Mouse (Mus musculus) megakaryocyte-erythroid progenitor cell, adult 5-6 weeks (primary cell): Measurements from ENCODE around the gene Cacna1c. TPM values are rescaled to one million over a fixed set of nuclear protein-coding genes. Genes with fewer than 3 reads are reported as not detected.

ENCODE experiments used
- ATAC-seq: replicated peaks from 2 replicates; pipeline ENCODE4 v1.8.0; 2016; ENCODE audit warnings: mild to moderate bottlenecking, inconsistent platforms; ENCODE audit not compliant: severe bottlenecking, poor library complexity, low FRiP score, low TSS enrichment
- total RNA-seq, 2 experiments: library from RNA; stranded (forward) in 1 of 2; stranded (reverse) in 1 of 2; fragments of 200-1000, 215-1000 nt in 1 of 2; fragments of >200 nt in 1 of 2; fragmentation: Nextera tagmentation in 1 of 2; gene quantifications; 2 replicates each; pipeline ENCODE4 v1.2.3; 2014 to 2017

Cacna1c gene
- total RNA-seq, 2 experiments from 2014 or later, result 0.33 TPM; not detected in 1

DNA sequence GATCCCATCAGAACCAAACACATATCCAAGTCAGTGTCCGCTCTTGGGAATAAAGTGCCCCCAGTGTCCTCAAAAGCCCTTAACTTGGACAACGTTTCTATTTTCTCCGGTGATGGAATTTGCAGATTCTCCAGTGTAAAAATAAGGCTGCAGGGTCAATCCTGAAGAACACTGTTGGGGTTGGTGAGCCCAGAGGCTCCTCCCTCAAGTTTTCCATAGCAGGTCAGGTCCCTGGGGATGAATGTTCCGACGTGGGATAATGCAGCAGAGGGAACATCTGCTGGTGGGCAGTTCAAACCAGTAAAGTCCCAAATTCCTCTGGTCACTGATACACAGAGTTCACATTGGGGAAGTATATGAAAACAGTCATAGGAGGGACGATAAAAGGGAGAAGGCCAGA lies 203.8 kb downstream of the Cacna1c start:
- ATAC-seq, result no peak

- ATAC-seq, result no peak
These were observed 206.0 kb downstream of the Cacna1c start for GRCm38 (mm10) chr6:118989999-118990776.

DNA sequence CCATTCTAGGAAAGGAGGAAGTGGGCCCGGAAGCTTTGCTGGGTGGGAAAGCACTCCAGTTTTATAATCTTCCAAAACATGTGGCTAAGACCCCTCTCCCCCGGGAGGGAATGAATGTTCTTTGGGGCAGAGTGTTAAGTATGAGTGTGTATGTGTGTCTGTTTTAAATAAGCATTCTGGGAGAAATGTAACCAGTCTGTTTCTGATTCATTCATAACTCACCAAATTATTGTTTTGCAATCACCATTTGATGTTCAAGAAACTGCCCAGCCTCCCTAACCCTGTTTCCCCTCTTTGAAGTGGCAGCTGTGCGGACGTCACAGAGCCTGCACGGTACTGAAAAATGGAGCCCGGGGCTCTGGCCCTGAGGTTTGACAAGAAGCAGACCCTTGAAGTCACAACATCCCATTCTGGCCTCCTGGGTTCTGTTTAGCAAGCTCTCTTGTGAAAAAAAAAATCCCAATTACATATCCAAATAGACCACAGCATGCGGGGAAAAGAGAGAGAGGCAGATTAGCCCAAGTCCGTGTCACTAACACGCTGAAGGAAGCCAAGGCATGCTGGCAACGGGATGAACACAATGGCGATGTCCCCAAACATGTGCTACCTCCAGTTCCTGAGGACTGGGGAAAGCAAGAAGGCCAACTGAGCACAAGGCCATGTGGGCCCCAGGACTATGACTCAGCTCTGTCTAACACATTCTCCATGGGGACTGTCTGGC lies 211.9 kb downstream of the Cacna1c start:
- no peak for ATAC-seq

DNA sequence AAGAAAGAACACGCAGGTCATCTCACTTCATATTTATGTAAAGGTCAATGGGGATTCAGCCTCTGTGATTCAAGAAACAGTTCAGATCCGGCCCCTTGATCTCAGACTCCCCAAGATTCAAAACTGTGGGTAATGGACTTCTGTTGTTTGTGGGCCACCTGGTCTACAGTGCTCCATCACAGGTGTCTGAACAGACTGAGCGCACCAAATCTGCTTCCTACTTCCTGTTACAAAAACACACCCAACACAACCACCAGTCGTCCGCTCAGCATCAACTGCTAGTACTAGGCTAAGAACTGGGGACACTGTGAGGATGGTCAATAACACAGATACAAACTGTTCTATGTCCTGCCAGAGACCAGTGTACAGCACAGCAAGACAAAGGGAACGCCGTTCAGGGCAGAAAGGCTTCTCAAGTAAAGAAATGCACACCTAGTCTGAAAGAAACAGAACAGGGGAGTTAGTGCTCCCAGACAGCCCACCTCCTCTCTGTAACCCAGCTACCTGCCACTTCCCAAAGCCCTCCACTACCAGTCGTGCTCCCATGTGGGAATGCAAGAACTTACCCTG lies 212.7 kb downstream of the Cacna1c start:
- no peak for ATAC-seq

DNA sequence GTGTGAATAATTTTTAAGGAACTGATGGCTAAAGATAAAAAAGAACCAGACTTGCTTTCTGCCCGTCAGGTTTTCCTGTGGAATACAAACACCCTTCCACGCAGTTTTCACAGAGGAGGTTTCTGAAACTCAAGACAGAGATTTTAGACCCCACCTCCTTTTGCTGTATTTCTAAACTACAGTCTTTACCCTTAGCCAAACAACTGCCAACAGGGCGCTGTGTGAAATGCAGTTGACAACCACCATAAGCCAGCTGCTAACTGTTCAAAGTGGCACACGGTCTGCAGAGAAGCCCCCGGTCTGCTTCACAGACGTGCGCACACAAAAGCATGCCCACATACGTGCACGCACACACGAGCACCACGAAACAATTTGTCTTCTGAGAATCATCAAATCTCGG lies 216.0 kb downstream of the Cacna1c start:
- ATAC-seq, result no peak

DNA sequence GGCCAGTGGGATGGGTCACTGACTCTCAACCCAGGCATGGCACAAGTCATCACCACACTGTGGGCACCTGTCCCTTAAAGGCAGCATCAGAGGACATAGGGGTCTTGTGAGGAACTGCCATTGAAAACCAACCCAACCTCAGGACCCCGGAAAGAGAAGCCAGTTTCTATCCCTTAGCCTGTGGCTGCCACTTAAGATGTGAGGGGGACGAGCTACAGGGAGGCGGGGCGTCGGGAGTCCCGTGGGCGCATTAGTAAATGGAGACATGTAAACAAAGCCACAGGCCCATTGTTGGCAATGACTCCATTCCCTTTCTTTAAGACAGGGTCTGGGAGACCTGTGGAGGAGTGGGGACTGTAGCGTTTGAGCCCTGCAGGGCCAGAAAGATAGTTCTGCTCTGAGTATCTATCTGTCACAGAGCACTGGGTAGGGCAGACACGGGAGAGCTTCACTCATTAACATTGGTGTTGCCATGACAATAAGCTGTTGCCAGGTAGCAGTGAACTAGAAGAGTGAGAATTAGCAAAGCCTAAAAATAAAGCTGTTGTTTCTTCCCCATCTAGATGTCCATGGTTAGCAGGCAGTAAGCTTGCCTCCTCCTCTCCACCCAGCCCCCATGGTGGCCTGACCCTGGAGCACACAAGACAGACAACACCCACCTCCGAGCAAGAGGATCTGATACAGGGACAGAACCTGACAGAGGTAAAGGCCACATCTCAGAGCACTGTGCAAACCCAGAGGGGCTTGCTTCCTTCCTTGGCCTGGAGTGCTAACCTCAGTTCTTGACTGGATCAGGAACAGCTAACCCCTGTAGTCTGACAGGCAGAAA lies 218.6 kb downstream of the Cacna1c start:
- no peak for ATAC-seq

DNA sequence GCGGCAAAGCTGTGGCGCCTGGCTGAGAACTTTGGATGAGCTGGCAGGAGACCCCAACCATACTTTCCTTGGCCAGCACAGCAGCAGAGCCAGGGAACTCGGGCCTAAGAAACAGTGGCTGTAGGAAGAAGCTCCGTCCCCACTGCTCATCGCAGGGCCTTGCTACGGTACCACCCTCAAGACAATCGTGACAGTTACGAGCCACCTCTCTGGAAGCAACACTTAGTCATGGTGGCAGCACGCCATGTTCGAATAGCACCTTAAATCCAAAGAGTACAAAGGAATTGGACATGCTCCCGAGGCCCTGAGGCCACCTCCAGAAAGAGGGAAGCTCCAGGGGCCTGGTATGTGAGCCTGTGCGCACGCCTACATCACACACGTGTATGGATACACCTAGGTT lies 219.6 kb downstream of the Cacna1c start:
- ATAC-seq, result no peak

DNA sequence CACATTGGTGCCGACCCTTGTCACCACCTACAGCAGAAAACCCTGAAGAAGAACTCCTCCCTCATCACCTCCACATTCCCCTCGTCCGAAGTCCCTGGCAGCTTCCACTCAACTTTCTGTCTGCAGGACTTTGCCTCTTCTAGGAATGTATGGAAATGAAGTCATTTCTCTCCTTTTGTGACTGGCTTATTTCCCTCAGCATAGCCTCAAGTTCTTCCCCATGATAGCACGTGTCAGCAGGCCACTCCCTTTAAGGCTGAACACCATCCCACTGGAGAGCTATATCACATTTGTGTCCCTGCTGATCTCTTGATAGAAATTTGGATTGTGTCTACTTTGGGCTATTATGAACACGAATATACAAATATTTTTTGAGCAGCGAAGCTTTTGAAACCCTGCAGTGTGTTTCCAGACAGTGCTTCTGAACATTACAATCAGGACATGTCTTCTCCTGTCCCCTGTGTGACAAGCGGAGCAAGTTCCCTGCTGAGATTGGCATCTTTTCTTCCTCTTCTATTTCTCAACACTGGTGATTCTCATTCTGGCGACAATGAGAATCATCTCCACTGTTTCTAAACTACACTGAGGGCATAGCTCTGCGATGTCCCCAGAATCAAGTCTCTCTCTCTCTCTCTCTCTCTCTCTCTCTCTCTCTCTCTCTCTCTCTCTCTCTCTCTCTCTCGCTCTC lies 224.2 kb downstream of the Cacna1c start:
- ATAC-seq, result no peak

DNA sequence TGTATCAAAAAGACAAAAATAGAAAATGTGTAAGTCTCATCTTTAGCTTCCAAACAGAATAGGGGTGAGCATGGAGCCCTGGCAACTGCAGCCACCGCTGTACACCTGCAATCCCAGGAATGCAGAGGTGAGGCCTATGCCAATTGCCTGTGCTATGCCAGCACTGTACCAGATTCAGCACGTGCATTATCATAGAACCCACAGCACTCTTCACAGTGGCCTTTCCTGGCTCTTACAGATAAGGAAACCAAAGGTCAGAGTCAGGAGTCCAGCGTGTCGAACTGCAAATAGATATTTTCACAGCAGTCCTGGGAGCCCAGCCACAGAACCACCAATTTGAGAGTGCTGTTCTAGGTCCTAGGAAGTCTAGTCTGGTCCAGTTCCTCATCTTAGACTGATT lies 227.4 kb downstream of the Cacna1c start:
- ATAC-seq, result no peak

DNA sequence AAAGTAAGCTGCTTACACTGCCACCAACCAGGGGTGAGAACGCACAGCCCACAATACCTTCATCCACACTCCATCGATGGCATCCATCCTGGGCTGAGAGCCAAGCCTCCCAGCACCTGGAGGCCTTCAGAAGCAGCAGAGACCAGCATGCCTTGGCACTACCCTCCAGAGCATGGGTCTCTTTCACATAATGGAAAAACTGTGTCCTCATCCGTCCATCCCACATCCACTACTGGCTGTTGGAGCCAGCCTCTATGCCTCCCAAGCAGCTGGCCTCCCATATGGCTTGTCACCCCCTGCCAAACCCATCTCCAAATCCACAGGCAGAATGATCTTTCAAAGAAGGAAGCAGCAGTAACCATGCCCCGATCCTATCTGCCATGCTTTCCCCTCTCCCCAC lies 229.3 kb downstream of the Cacna1c start:
- ATAC-seq, result no peak

DNA sequence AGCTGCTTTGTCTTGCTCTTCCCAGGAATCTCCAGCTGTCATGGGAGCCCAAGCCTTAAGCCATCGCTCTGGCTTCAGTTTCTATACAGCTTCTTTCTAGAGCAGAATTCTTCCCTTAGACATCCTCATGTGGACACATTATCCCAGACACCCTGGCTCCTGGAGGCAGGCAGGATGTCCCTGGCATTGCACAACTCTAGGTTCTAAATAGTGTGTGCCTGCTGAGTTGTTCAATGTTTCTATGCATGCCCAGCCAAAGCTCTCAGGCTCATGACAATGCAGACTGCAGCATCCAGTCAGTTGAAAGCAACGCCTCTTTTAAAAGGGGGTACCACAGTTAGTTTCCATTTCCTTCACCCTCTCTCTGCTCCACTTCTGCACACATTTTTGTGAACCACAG lies 230.6 kb downstream of the Cacna1c start:
- no peak for ATAC-seq

- no peak for ATAC-seq
These were observed 232.4 kb downstream of the Cacna1c start for GRCm38 (mm10) chr6:118963806-118964205.

DNA sequence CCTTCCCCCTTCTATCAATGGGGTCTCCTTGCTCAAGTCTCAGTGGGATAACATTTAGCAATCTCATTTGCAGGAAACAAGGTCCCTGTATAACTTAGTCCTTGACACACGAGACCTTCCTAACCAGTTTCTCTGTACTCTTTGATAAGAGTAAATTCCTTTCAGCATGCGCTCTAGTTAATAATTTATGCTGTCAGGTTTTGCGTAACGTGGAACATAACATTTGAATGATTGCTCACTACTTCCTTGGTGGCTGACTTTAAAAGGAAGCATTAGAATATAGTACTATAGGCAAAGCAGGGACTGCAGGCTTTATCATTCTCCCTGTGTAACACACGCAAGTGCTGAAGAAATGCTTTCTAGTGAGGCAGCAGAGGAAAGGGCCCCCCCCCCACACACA lies 232.9 kb downstream of the Cacna1c start:
- ATAC-seq, result no peak

DNA sequence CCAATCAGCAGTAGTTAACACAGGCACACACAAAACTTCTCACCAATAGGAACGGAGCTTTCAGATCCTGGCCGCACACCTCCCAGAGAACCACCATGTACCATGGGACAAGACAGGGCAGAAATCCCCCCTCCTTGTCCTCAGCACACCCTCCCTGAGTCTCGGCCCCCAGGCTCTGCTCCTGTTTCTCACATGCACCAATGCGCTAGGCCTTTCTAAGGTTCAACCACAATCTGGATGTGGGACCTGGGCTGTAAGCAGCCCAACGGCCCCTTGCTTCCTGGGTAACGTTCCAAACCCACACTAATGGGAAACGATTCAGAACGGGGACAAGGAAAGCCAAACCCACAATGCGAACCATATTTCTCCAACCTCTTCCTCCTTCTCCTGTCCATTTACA lies 237.7 kb downstream of the Cacna1c start:
- ATAC-seq, result no peak

DNA sequence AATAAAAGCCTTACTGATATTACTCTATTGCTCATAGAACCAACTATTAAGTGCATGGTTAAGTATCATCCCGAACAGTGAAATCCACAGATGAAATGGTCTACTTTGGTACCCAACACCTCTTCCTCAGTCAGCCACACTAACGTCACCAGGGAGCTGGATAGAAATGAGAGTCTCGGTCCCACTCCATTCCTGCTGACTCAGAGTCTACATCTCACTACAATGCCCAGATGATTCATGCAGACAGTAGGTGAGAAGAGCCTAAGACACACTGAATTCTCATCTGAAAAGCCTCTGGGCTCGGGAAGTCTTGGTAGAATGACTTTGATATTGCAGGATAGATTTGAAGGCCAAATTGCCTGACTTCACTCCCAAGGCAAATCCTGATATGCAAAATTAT lies 240.0 kb downstream of the Cacna1c start:
- no peak for ATAC-seq

- no peak for ATAC-seq
These were observed 240.4 kb downstream of the Cacna1c start for GRCm38 (mm10) chr6:118955777-118956176.

DNA sequence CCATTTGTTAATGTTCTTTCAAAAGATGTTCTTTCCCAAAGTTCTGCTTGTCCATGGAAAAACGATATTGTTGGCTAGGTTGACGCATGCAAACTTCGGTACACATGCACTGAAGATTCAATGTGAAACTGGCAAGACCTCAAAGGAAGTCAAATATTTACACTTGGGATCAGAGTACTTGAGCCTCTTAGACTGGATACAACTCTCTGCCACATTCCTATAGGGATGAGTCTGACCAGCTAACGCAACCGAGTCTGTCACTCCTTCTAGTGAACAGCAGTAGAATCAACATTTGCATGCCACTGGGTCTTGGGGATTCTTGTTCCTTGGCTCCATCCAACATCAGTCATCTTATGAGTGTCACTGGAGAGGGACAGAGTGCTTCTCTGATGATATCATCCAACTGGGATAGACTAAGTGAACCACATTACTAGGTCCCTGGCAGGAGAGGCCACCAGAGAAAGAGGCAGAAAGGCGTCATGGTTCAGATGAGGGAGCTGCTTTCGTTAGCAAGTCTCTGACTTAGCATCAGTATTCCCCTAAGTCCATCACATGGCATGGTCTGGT lies 241.1 kb downstream of the Cacna1c start:
- no peak for ATAC-seq

- no peak for ATAC-seq
These were observed 243.8 kb downstream of the Cacna1c start for GRCm38 (mm10) chr6:118952377-118952776.

- ATAC-seq, result no peak
These were observed 246.0 kb downstream of the Cacna1c start for GRCm38 (mm10) chr6:118950190-118950589.
